Mouse (Mus musculus) splenic B cell, adult 2 months (primary cell): ENCODE data around the gene Ctps.

Experiments used
- DNase-seq: peaks from one replicate; pipeline ENCODE4 v3.0.0-alpha.2; 2011; ENCODE audit warnings: low read depth, low spot score
- H3K27me3 ChIP-seq: 2 replicates; pipeline ENCODE4 v1.6.1; 2012; ENCODE audit warnings: mild to moderate bottlenecking, low read length, moderate library complexity, mixed read lengths; ENCODE audit not compliant: control insufficient read depth, poor library complexity, insufficient read depth, severe bottlenecking
- H3K36me3 ChIP-seq: 2 replicates; pipeline ENCODE4 v1.6.1; 2012; ENCODE audit warnings: mild to moderate bottlenecking, low read length, moderate library complexity, mixed read lengths; ENCODE audit not compliant: control insufficient read depth, poor library complexity, insufficient read depth, severe bottlenecking

Ctps gene

DNA sequence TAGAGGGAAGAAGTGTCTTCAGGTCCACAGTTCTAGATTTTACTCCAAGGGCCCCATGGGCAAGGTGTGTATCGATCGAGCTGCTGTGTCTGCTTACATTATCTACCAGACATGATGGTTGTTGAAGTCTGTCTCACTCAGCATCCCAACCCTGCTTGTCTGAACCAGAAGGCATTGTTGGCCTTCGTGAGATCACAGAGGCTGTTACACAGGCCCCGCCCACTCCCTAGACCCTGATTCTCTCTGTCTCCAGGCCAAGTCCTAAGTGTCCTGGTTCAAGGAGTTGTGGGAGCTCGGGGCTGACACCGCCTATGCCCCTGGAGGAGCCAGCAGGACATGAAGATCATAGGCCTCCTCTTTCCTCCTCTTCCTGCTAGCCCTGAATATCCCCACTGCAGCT, 38.1 kb downstream of the Ctps start, which contains the start of gene Slfnl1:
Gene Slfnl1, plus strand, starts transcription at position 246 of the 400 bp plus-strand sequence.
- no peaks in the 10 kb centered on the region for H3K27me3 ChIP-seq
- no peaks in the 10 kb centered on the region for H3K36me3 ChIP-seq
- no peak for DNase-seq

DNA sequence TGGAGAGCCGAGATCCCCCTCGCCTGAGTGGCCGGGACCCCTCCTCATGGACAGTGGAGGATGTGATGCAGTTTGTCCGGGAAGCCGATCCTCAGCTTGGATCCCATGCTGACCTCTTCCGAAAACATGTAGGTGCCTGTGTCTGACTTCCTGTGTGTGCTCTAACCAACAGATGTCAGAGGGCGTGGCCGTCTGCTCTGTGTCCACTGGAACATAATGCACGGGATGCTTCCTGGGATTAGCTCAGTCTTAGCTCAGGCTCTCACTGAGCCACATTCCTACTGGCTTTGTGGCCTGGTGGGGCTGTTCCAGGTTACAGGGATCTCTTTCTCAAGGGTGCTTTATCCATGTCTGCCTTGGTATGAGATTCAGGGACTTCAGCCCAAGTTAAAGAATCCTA, 41.9 kb downstream of the Ctps start:
- DNase-seq = no peak
- Histone ChIP-seq H3K36me3 (no peaks in the 10 kb centered on the region), H3K27me3 (no peaks in the 10 kb centered on the region)

- no peak for DNase-seq
- Histone ChIP-seq H3K27me3 (no peaks in the 10 kb centered on the region), H3K36me3 (0 out of 2 replicates have a peak, but pooled peaks cover 1% of the 10 kb centered on the region)
Measured at GRCm38 (mm10) chr4:120523092-120523491, 47.0 kb downstream of the Ctps start.

- no peak for DNase-seq
- no peaks in the 10 kb centered on the region for H3K27me3 ChIP-seq
- 0 out of 2 replicates have a peak, but pooled peaks cover 1% of the 10 kb centered on the region for H3K36me3 ChIP-seq
Measured at GRCm38 (mm10) chr4:120522351-120522750, 47.7 kb downstream of the Ctps start.

DNA sequence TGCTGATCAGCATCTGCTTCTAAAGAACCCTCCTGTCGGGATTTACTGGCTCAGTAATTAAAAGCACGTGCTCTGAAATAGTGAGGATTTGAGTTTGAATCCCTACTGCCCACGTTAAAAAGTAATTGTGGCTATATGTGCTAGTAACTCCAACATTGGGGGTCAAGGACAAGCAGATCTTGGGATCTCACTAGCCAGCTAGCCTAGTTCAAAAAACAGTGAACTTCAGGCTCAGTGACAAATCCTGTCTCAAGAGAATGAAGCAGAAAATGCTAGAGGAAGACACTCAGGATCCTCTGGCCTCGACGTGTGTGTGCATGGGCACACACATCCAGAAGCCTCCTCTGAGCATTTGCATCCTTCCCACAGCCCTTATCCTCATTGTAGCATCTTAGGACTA, 48.3 kb downstream of the Ctps start:
- H3K36me3 ChIP-seq = peaks cover 3% of the 10 kb centered on the region; the same call in 1 of the 2 replicates
- no peaks in the 10 kb centered on the region for H3K27me3 ChIP-seq
- no peak for DNase-seq

GRCm38 (mm10) chr4:120517335-120517734, 52.7 kb downstream of the Ctps start:
- DNase-seq = no peak
- no peaks in the 10 kb centered on the region for H3K27me3 ChIP-seq
- peaks cover 3% of the 10 kb centered on the region; the same call in 1 of the 2 replicates for H3K36me3 ChIP-seq

GRCm38 (mm10) chr4:120516907-120517306, 53.2 kb downstream of the Ctps start:
- no peaks in the 10 kb centered on the region for H3K27me3 ChIP-seq
- no peak for DNase-seq
- H3K36me3 ChIP-seq = peaks cover 3% of the 10 kb centered on the region; the same call in 1 of the 2 replicates

- no peaks in the 10 kb centered on the region for H3K27me3 ChIP-seq
- peaks cover 3% of the 10 kb centered on the region; the same call in 1 of the 2 replicates for H3K36me3 ChIP-seq
- DNase-seq = no peak
Measured at GRCm38 (mm10) chr4:120516491-120516890, 53.6 kb downstream of the Ctps start.

DNA sequence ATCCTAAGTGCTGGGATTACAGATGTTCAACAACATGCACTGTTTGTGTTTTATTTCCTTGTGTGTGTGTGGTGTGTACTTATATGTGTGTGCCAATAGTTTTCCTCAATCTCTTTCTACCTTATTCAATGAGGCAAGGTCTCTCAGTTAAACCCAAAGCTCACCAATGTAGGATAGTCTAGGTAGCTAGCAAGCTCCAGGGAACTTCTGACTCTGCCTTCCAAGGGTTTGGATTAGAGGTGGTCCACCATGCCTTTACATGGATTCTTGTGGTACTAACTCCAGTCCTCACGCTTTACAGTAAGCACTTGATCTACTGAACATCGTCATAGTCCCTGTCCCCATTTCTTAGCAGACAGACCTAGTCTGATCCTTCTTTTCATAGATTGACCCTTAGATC, 55.7 kb downstream of the Ctps start:
- no peak for DNase-seq
- H3K27me3 ChIP-seq = no peaks in the 10 kb centered on the region
- peaks cover 2% of the 10 kb centered on the region; the same call in 1 of the 2 replicates for H3K36me3 ChIP-seq

DNA sequence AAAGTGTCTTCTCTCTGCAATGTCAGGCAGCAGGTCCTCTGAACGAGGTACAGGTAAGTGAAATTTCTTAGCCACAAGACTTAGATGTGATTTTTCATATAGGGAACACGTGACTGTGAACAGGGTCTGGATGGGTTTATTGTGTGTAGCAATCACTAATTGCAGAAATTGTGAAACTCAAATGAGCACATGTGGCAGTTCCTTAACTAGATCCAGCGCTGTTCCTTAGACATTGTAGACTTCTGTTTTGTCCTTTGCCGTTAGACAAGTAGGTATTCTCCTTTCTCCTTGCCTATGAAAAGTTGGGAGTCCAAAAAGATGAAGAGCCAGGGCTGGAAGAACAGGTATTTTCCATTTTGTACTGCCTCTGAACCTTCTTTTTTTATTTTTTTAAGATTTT, 58.9 kb downstream of the Ctps start:
- Histone ChIP-seq H3K36me3 (no peaks in the 10 kb centered on the region), H3K27me3 (no peaks in the 10 kb centered on the region)
- DNase-seq = no peak

- Histone ChIP-seq H3K27me3 (no peaks in the 10 kb centered on the region), H3K36me3 (peaks cover 2% of the 10 kb centered on the region; the same call in 1 of the 2 replicates)
- no peak for DNase-seq
Measured at GRCm38 (mm10) chr4:120506955-120507354, 63.1 kb downstream of the Ctps start.
